Mouse (Mus musculus): Measurements from ENCODE around the gene Mbtps2.

DNA sequence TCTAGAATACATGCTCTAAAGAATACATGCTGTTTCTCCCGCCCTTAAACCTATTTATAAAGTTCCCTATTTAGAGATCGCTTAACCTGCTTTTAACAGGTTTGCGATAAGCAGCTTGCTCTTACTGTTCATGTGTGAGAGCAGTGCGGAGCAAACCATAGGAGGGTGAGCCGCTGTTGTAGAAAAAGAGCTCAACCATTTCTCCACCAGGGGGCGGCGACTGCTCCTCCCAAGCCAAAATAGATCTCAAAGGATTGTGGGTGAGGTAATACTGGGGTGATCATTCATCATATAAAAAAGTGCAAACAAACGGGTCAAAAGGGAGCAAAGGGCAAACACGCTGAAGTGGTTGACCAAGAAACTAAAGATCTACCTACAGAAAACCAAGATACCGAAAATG lies 34.7 kb downstream of the Mbtps2 start:
- TF ChIP-seq CTCF (IDR thresholded peaks at IDR 0.05; ENCODE audit: borderline replicate concordance, extremely low read depth, insufficient read depth, insufficient read length) (no peak), POLR2A (IDR thresholded peaks at IDR 0.05; ENCODE audit: borderline replicate concordance, extremely low read depth, insufficient read depth, insufficient read length, poor library complexity, severe bottlenecking) (no peak)
